Mouse (Mus musculus): Measurements from ENCODE around the gene Map7.

The Map7 gene

GRCm38 (mm10) chr10:20148130-20148772 lies at the start of gene Map7:
Gene Map7, plus strand, starts transcription at chr10:20148471.
- DNase-seq, result peak in 1 of 2 experiments; percentile 6

- no peak for DNase-seq
These were observed 46.8 kb upstream of the Map7 start for GRCm38 (mm10) chr10:20101456-20101855.

DNA sequence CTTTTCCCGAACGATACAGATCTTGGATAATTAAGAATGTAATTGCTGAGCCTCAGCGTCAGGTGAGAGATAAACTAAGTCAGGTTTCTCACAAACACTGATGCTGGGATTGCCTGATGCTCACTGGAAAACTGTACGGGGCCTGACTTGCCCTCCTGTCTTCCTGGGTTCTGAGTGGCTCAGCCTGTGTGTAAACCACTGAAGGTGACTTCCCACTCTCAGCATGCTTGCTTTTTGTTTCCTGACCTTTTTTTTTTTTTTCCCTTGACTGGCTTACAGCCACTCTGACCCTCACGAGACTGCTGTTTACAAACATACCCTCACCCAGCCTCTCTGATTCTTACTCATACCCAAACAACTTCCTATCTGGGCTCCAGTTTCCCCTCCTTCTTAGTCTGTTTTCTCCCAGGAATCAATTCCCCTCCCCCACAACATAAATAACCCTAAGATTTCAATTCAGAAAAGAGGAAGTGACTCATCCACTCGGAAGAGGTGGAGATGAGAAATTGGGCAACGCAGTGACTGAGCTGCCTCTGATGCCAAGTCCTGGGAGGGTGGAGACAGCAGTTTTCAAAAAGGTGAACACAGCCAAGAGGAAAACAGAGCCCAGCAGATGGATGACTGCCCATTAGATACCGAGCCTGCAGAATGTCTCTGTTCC lies 43.9 kb upstream of the Map7 start:
- DNase-seq, result no peak

- no peak for DNase-seq
These were observed 42.7 kb upstream of the Map7 start for GRCm38 (mm10) chr10:20105575-20105974.

DNA sequence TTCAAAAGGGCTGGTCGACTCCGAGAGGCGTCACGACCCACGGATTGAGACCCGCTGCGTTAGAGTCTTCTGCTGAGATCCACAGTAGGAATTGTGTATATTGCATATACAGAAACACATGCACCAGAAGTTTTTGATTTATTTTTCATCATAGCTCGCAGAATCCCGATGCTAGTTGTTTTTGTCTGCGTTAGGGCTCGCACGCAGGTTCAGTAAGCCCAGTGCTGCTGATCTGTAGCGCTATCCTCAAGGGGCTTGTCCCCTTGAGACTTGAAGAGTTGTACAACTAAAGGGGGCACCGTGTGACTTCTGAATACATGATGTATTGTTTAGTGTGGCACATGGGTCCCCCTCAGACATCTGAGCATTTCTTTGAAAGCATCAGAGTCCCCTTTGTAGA lies 41.2 kb upstream of the Map7 start:
- DNase-seq, result no peak

DNA sequence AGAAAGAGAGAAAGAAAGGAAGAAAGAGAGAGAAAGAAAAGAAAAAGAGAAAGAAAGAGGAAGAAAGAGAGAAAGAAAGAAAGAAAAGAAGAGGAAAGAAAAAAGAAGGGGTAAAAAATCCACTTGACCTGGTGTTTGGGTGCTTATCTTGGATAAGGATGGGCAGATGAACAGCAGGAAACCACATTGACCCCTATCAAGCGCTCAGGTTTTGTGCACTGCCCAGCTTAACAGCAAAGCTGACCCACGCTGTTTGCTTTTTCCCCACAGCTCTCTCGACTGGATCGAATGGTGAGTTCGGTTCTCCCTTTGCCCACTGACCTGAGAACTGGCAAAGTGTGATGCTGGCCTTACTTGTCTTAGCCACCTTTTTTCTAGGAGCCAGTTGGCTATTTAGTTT lies 36.8 kb upstream of the Map7 start:
- no peak for DNase-seq

GRCm38 (mm10) chr10:20112026-20112973 lies 36.0 kb upstream of the Map7 start:
- no peak for DNase-seq

GRCm38 (mm10) chr10:20119504-20120425 lies 28.5 kb upstream of the Map7 start:
- DNase-seq, result peak; percentile 69 to 86

DNA sequence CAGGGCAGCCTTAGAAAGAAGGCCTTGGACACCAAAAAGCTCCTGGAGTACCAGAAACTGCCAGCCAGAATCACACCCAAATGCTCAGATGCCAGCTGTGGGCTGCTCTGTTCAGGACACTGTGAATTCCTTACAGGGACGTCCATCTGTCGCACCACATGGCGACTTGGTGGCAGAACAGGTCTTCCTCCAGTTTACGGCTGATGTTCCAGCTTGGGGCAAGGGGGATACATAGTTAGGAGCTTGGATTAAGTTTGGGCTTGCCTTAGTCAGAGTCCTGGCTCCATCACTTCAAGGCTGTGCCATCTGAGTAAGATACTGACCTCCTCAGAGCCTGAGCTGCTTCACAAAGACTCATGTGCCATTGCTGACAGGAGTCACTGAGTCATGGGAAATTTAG lies 26.3 kb upstream of the Map7 start:
- no peak for DNase-seq

DNA sequence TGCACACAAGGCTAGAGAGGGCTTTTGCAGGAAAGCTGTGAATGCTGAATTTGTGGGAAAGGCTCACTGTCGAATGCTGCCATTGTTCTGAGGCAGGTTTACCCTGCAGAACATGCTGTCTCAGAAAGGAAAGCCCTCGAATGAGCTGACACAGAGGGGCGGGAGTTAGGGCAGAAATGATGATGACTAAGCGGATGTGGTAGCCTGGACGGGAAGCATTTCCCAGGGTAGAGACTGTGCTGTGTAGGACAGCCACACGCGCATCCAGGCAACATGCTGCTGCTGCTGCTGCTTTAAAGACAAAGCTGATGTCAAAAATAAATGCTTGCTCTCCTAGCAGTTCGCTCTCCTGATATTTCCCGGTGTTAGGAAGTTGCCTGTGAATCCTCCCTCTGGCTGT lies 24.9 kb upstream of the Map7 start:
- DNase-seq, result peak; percentile 52 to 72

GRCm38 (mm10) chr10:20124576-20124975 lies 23.7 kb upstream of the Map7 start:
- no peak for DNase-seq

DNA sequence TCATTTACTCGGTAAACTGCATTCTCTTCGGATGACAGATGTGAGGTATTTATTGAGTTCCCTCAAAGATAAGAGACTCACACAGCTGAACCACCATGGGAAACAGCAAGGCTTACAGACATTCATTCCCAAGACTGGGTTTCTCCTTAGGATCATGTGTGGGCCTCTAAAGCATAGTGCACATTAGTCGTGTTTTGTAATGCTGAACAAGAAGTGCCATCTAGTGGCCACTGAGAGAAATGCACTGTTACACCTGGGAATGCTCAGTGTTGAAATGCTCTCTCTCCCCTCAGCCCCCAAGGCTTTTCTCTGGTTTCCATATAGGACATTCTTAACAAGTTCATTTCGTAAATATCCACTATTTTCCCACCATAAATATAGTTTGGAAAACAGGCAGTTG lies 23.0 kb upstream of the Map7 start:
- peak in 1 of 2 experiments; percentile 28 for DNase-seq

DNA sequence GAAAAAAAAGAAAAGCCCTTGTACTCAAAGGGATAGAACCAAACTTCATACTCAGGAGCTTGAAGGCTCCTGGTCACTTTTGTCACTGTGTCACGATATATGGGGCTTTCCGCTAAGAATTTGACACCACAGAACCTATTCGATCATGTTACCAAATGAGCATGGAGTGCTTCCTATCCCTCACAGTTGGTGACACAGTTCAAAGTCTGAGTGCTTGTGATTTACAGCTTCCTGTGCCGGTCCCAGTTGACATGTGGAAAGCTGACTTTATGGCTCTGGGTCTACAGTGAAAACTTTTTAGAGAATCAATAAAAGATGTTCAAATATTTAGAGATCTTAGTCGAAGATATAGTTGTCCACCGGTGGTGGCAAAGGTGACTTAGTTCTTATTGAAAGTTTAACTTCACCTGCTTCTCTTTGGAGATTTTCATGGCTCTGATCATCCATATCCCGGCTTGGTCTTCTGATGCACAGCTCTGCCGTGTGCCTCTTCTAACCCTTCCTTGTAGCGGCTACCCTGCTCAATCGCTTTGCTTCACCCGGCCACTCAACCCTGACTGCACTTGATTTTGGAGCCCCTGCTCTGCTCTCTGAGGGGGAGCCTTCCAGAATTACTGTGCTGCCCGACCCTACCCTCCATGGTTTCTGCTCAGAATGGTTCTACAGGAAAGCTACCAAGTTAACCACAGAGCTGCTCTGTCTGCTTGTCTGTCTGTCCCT lies 15.2 kb upstream of the Map7 start:
- DNase-seq, result no peak

- no peak for DNase-seq
These were observed 12.8 kb upstream of the Map7 start for GRCm38 (mm10) chr10:20135350-20136058.

DNA sequence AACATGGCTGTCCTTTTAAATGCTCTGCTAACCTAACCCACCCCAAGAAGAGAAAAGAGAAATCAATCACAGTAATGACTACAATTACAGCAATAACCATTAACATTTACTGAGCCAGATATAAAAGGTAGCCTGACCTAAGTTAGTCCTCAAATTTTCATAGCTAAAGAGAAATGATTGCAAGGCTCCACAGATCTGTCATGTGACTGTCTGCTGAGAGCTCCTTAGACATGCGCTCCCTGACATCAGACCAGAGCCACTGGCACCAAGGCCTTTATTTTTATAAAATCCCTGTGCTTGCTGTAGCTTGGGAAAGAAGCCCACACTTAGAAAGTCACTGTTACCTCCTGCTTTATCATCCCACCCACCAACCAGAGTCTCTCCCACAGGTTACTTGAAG lies 11.8 kb upstream of the Map7 start:
- no peak for DNase-seq

DNA sequence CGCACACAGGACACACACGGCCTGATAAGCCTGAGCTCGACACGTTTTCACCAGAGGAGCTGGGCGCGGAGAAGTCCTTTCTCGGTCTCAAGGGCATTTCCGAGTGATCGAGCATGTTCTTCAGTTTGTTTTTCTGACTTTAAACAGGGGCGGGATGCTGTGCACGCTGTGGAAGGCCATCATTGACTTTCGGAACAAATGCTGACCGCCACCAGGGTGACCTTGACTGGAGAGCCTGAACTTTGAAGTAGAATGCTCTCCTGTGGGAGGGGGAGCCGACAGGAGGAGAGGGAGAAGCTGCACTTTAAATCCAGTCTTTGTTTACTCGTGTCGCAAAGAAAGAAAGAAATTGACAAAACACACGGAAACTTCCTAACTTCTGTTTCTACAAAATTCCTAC lies 6.9 kb upstream of the Map7 start:
- no peak for DNase-seq

DNA sequence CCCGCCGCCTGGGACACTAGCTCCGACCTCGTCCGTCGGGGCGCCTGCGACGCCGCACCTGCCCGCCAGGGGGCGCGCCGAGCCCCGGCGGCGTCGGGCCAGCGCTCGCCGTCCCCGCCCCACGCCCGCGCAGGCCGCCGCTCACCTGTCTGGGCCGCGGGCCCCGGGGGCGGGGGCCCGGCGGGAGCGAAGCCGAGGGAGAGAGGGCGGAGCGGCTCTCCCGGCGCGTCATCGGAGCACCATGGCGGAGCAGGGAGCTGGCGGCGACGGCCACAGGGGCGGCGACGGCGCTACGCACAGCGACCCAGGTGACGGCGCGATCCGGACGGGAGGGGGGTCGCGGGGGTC lies 476 bp downstream of the Map7 start:
- DNase-seq, result peak; percentile 17 to 23

GRCm38 (mm10) chr10:20149121-20149834 lies 1.0 kb downstream of the Map7 start:
- peak in 1 of 2 experiments; percentile 7 for DNase-seq

GRCm38 (mm10) chr10:20149835-20150355 lies 1.6 kb downstream of the Map7 start:
- no peak for DNase-seq

DNA sequence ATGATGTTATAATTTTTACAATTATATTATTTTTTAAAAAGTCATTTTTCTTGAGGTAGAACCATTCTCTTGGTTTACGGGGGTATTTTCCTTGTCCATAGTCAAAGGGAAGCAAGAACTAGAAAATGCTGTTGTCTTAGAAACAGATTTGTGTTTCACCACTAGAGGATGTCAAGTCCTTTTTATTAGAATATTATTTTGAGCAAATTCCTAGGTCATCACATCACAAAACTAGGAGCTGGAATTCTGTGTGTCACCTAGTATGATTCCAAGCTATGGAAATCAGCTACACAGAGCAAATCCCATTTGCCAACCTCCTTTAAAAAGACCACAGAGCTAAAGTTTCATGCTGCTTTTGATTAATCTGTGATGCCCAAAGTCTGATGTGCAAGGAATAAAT lies 3.9 kb downstream of the Map7 start:
- no peak for DNase-seq

Measured in thymus, adult 18-20 months (tissue).